Mouse (Mus musculus): ENCODE data around the gene Egfr.
A peak's percentile ranks its signal among the peaks of the same experiment; 100 is the strongest.

Gene Egfr

DNA sequence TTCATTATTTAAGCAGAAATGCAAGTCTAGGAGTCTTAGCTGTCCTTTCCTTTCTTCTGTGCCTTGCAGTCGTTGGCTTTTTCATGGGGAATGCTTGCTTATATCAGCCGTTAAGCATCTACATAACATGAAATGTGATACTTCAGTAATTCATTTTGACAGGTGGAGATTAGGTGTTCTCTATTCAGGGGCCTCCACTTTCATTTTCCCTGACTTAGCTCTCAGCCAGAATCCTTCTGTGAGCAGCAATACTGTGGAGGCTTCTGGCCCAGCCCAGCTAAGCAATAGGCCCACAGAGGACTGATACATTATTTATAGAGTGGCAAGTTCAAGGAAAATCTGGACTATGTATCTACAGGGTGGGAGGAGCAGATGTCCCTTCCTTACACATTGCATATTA lies 25.0 kb downstream of the Egfr start:
- DNase-seq (ENCODE audit: low read depth, low spot score), result no peak

GRCm38 (mm10) chr11:16781604-16782003 lies 29.6 kb downstream of the Egfr start:
- peak; percentile 3 for DNase-seq (ENCODE audit: low read depth, low spot score)

DNA sequence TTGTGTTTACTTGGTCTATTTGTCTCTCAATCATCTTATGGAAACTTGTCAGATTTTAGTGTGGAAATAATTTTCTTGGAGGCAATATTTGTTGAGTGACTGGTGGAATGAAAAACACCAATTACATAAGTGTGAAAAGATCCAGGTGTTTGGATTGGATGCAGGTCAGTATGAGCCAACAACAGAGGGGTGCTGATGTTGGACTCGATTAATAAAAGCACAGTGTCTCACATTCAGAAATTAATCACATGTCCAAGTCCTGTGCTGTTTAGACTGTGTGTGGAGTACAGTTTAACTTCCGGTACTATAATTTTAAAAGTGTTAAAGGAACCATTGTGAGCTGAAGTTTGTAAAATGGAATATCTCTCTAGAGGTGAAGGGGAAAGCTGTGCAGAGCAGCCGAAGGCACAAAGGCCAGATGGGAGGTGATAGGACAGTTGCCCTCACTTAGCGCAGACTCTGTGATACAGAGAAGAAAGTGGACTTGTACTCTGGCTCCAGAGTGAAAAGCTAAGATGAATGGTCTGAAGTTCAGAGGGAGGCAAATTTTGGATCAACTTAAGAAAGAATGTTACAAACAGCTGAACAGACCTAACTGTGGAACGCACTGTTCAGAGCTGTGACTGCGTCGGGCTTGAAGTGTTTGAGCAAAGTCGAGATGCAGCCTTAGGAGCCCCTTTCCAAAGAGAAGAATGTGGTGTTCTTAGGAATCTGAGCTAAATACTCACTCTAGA lies 32.1 kb downstream of the Egfr start:
- DNase-seq (ENCODE audit: low read depth, low spot score), result no peak

GRCm38 (mm10) chr11:16792638-16793585 lies 40.9 kb downstream of the Egfr start:
- DNase-seq (ENCODE audit: low read depth, low spot score), result no peak

DNA sequence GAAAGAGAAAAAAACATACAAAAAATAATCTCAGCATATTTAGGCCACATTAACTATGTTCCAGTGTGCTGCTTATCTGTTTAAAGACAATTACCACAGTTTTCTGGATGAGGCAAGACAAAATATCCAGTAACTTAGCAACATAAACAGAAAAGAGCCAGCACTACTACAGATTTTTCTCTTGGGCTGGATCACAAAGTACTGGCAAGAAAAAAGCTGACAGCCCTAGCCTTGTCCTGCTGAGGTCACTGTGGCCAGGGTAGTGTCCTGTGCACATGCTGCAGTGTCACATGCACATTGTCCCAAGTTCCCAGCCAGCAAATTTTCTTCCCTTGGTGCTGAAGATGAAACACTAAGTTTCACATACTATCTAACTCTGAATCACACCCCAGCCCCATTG lies 43.0 kb downstream of the Egfr start:
- no peak for DNase-seq (ENCODE audit: low read depth, low spot score)

DNA sequence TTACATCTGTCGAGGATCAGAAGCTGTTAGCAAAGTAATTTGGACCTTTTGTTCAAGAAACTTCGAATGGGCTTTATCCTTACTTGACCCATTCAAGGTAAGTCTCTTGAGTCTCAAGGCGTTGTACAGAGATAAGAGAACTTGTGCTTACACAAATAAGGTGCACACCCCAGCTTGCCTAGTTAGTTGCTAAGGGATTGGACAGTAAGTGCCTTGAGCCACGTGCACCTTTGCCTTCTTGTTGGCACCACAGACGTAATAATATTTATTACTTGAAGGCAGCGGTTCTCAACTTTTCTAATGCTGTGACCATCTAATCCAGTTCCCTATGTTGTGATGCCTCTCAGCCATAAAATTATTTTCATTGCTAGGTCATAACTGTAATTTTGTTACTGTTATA lies 43.5 kb downstream of the Egfr start:
- no peak for DNase-seq (ENCODE audit: low read depth, low spot score)

- no peak for DNase-seq (ENCODE audit: low read depth, low spot score)
These were observed 45.5 kb downstream of the Egfr start for GRCm38 (mm10) chr11:16797456-16797855.

DNA sequence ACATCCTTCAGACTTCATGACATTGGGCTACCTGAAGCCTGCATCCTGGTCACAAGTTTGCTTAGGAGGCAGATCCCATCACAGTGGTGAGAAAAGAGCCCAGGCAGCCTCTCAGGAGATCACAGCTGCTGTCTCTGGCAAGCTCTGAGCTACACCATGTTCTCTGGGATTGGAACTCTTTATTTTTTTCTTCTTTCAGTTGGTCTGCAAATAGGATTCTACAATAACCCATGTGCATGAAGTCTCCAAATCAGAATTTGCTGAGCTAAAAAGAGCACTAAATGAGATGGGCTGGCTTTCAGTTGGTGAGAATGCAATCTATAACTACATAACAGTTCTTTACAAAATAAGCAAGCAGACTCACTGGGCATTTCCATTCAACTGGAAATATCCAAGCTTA lies 46.1 kb downstream of the Egfr start:
- DNase-seq (ENCODE audit: low read depth, low spot score), result no peak

DNA sequence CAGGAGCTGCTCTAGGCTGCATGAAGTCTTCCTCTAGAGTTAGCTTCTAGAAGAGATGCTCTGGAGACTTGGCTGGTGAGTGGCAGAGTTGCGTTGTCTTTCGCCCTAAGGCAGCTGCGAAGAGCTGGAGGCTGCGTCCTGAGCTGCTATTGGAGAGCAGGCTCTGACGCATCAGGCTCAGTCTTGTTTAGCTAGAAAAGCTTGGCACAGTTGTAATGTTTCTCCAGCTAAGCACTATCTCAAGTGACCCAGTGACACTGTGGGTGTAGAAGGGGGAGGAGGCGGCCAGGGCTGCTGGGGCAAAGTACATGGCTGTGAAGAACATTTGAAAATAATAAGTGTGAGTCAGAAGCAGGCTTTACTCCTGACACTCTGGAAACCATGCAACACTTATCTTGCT lies 48.5 kb downstream of the Egfr start:
- no peak for DNase-seq (ENCODE audit: low read depth, low spot score)

DNA sequence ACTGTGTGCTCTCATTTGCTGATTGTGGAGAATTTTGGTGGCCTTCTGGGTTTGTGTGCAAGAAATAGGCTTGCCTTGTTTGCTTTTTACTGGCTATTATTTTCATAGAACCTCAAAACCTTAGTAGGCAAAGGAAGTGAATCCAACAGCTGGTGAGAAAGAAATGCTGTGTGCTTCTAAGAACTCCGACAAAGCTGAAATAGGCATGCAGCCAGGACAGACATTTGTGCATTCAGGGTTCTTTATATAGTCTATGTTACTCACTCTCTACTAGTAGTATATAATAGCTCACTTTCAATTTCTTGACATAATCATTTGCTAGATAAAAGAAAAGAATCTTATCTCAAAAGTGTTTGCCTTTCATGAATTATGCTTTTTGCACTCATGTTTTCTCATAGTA lies 50.7 kb downstream of the Egfr start:
- DNase-seq (ENCODE audit: low read depth, low spot score), result no peak

- no peak for DNase-seq (ENCODE audit: low read depth, low spot score)
These were observed 52.0 kb downstream of the Egfr start for GRCm38 (mm10) chr11:16804016-16804415.

- DNase-seq (ENCODE audit: low read depth, low spot score), result no peak
These were observed 53.9 kb downstream of the Egfr start for GRCm38 (mm10) chr11:16805886-16806285.

DNA sequence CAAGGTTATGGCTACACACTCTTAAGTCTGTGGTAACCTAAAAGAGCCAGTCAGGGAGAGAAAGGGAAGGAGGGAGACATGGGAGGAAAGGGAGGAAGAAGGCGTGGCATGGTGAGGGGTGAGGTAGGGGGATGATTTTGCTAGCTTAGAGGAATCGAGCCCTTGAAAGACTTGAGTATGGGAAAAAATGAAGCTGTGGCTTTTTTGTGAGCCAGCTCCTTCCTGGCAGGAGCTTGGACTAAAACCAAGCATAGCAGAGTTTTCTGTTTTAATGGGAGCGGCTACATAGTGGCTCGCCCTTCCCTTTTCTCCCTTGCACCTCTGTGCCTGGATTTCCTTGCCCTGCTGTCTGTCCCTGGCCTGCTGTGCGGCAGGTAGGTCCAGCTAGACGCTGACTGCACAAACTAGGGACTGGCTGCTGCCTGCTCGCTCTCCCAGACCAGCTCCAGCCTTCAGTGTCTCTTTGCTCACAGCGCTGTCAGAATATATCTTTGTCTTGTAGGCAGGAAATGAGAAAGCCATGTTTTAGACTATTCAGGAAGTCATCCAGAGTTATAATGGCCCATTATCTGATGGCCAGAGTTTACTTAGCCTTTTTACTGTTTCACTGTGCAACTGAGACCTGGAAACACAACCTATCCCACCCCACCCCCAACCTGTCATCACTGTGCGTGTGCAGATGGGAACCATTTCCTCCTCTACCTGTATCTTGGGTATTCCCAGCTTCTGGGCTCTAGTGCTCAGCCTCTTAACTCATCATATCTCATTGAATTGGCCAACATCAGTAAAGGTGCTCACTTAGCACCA lies 57.4 kb downstream of the Egfr start:
- DNase-seq (ENCODE audit: low read depth, low spot score), result no peak

DNA sequence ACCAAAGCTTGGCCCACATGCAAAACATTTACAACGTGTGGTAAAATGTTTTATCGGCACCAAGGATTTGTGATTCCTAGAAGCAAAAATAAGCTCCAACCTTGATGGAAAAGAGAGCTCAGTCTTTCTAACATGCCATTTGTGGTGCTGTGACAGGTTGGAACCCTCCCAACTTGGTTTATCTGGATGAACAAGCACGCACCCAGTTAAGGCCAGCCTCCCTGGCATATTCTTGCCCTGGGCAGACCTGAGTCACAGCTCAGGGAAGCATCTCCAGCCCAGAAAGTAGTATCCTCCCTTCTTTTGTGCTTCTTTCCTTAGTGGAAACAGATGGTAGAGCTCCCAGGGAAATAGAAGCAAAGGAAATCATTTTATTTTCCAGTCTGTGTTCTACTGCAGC lies 58.1 kb downstream of the Egfr start:
- DNase-seq (ENCODE audit: low read depth, low spot score), result no peak

- DNase-seq (ENCODE audit: low read depth, low spot score), result no peak
These were observed 61.3 kb downstream of the Egfr start for GRCm38 (mm10) chr11:16813298-16813697.

DNA sequence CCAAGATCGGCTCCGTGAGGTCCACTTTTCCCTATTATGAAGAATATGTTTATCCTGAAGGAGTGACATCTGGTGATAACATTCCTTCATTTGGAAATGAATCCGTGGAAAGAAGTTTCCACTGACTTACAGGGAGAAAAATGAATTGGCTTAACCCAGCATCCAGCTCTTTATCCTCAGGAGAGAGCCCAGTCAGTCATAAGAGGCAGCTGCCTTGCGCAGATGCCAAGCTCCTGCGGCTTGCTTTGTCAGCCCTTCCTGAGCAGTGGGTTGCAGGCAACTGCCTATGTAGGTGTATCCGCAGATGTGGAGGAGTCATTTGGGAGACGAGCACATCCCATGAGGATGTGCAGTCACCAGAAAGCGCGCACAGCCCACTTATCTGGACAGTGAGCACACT lies 64.4 kb downstream of the Egfr start:
- DNase-seq (ENCODE audit: low read depth, low spot score), result no peak

DNA sequence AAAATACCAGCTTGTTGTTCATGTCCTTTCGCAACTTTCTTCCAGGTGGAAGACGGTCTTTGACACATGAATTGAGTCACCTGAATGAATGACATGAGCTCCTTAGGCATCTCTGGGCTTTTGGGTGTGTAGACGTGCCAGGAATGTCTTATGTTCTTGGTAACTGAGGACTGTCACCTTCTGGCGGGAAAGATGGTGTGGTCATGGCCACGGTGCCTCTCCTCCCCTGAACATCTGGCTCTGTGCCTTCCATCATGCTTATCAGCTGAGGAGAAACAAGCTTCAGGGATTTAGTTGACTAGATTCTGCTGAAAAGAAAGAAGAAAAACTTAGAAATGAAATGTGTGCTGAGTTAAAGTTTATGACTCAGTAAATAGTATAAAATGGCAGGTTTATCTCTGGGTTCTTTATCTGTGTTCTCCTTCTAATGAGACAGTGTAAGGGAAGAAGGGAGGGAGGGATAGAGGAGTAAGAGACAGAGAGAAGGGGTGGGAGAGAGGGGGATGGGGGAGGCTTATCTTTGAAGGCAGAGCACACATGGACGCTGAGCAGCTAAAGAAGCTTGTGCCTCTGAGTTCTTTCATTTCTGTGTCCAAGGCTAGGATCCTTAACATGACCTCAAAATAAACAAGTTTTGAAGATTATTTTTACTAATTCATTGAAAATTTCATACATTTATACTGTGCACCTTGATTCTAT lies 65.5 kb downstream of the Egfr start:
- DNase-seq (ENCODE audit: low read depth, low spot score), result no peak

DNA sequence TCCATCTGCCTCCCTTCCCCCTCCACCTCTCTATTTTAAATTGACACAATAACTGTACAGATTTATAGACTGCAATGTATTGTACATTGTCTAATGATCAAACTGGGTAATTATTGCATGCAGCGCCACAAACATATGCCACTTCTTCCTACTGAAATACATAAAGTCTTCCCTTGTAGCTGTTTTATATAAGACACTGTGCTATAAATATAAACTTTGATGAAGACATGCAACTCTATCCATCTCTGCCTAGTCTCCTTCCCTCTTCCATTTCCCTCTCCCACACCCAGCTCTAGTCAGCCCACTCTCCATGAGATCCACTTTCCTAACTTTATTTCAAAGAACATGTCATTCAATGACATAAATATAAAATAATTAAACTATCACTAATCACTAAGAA lies 67.4 kb downstream of the Egfr start:
- DNase-seq (ENCODE audit: low read depth, low spot score), result no peak

GRCm38 (mm10) chr11:16820138-16820537 lies 68.1 kb downstream of the Egfr start:
- no peak for DNase-seq (ENCODE audit: low read depth, low spot score)

DNA sequence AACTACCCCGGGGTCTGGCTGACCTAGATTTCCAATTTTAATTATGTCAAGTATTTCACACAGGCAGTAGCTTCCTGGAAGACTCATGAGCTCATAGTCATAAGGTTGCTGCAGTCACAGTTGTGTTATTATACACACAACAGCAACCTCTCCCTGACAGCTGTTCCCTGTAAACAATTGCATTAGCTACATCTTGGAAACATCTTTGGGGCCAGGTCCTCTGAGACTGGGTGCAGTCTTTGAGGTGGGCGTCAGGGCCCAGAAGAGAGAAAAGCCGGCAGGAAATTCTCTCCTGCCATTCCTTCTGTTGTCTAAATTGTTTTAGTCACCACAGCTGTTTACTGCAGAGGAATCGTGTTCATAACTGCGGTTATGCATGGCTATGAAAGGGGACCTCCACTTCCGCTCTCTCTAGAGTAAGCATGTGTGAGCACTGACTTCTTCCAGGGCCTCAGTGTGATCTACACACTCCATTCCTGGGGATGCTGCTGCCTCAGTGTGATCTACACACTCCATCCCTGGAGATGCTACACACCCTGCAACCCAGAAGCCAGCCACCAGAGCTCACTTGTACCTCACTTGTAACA lies 69.8 kb downstream of the Egfr start:
- no peak for DNase-seq (ENCODE audit: low read depth, low spot score)

All from R1 (cell line).